Mouse (Mus musculus): ENCODE data around the gene Olfr70. TPM values are rescaled to one million over a fixed set of nuclear protein-coding genes. Genes with fewer than 3 reads are reported as not detected.
A peak's percentile ranks its signal among the peaks of the same experiment; 100 is the strongest.

The Olfr70 gene
- polyA plus RNA-seq, 1 experiment from 2014 or later, result not detected

GRCm38 (mm10) chr4:43653161-43654015 is 47.2 kb downstream of the Olfr70 start, which contains the start of gene Spag8:
Spag8 (minus strand) TSS chr4:43653594.
- H3K4me1 ChIP-seq (replicated peaks; ENCODE audit: control insufficient read depth, insufficient read depth, low read length), result peaks cover 6% of the 10 kb centered on the region
- WGBS, result 13% methylated on average over 24 of the region's 24 CpGs
- H3K9ac ChIP-seq (ENCODE audit: low read depth, low read length), result no peak within 1 kb of the TSS
- no peaks in the 10 kb centered on the region for H3K36me3 ChIP-seq (ENCODE audit: control insufficient read depth, insufficient read depth, low read length)
- H3K27ac ChIP-seq (ENCODE audit: low read depth, low read length), result no peak within 1 kb of the TSS
- DNase-seq (ENCODE audit: low spot score), result peak; percentile 70
- peak within 1 kb of the TSS; percentile 22; the same call in 1 of the 2 replicates for H3K4me3 ChIP-seq (ENCODE audit: low read depth, low read length)
- H3K4me2 ChIP-seq (replicated peaks; ENCODE audit: low read depth, low read length), result peak within 1 kb of the TSS; percentile 25
- no peaks in the 10 kb centered on the region; the same call in 1 of the 2 replicates for H3K27me3 ChIP-seq (ENCODE audit: control insufficient read depth, insufficient read depth, low read length)
- H3K9me3 ChIP-seq (ENCODE audit: control insufficient read depth, low read length), result no peaks in the 10 kb centered on the region
- ATAC-seq (ENCODE audit: low FRiP score), result no peak

GRCm38 (mm10) chr4:43652726-43653125 is 47.9 kb downstream of the Olfr70 start:
- Histone ChIP-seq H3K9me3 (ENCODE audit: control insufficient read depth, low read length) (no peaks in the 10 kb centered on the region), H3K4me1 (replicated peaks; ENCODE audit: control insufficient read depth, insufficient read depth, low read length) (peaks cover 6% of the 10 kb centered on the region), H3K27me3 (ENCODE audit: control insufficient read depth, insufficient read depth, low read length) (no peaks in the 10 kb centered on the region), H3K9ac (ENCODE audit: low read depth, low read length) (no peak overlapping the region), H3K4me3 (ENCODE audit: low read depth, low read length) (0 out of 2 replicates have a peak overlapping the region, but pooled peaks have one; percentile 22), H3K4me2 (replicated peaks; ENCODE audit: low read depth, low read length) (no peak overlapping the region; the same call in 1 of the 2 replicates), H3K36me3 (ENCODE audit: control insufficient read depth, insufficient read depth, low read length) (no peaks in the 10 kb centered on the region), H3K27ac (ENCODE audit: low read depth, low read length) (no peak overlapping the region)
- DNase-seq (ENCODE audit: low spot score) (no peak), ATAC-seq (ENCODE audit: low FRiP score) (no peak)
- WGBS, result 95% methylated on average over 4 of the region's 4 CpGs

DNA sequence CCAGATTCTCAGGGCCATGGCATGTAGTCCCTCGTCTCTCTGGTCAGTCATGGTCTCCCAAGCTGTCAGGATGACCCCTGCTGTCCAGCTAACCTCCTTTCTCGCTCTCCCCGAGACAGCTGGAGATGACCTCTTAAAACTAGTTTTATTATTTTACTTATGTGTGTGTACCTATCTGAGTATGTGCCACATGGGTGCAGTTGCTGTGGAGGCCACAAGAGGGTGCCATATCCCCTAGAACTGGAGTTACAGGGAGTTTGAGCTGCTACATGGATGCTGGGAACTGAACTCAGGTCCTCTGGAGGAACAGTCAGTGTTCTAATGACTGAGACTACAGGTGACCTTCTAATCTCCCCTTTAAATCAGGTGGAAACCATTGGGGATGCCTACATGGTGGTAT is 50.8 kb downstream of the Olfr70 start:
- no peak for DNase-seq (ENCODE audit: low spot score)
- H3K4me2 ChIP-seq (replicated peaks; ENCODE audit: low read depth, low read length), result no peak overlapping the region
- no peak overlapping the region for H3K27ac ChIP-seq (ENCODE audit: low read depth, low read length)
- no peaks in the 10 kb centered on the region for H3K36me3 ChIP-seq (ENCODE audit: control insufficient read depth, insufficient read depth, low read length)
- 0 out of 2 replicates have a peak, but pooled peaks cover 3% of the 10 kb centered on the region for H3K4me1 ChIP-seq (replicated peaks; ENCODE audit: control insufficient read depth, insufficient read depth, low read length)
- 94% methylated on average over 3 of the region's 3 CpGs for WGBS
- no peak overlapping the region for H3K4me3 ChIP-seq (ENCODE audit: low read depth, low read length)
- no peak for ATAC-seq (ENCODE audit: low FRiP score)
- no peak overlapping the region for H3K9ac ChIP-seq (ENCODE audit: low read depth, low read length)
- H3K27me3 ChIP-seq (ENCODE audit: control insufficient read depth, insufficient read depth, low read length), result no peaks in the 10 kb centered on the region
- no peaks in the 10 kb centered on the region for H3K9me3 ChIP-seq (ENCODE audit: control insufficient read depth, low read length)

Other genes with a start within 250 kb of the Olfr70 start
- gene Cd72, start 246.2 kb downstream of the Olfr70 start, polyA plus RNA-seq (2014; fragmentation: Nextera tagmentation; extraction: Ambion mirVana), result 3.0 and 3.7 TPM in 2 replicates
- not detected in 2 replicates for gene Sit1, start 217.1 kb downstream of the Olfr70 start, polyA plus RNA-seq (2014; fragmentation: Nextera tagmentation; extraction: Ambion mirVana)
- 49.1 and 55.4 TPM in 2 replicates for gene Ccdc107, start 207.9 kb downstream of the Olfr70 start, polyA plus RNA-seq (2014; fragmentation: Nextera tagmentation; extraction: Ambion mirVana)
- gene Arhgef39, start 201.1 kb downstream of the Olfr70 start, polyA plus RNA-seq (2014; fragmentation: Nextera tagmentation; extraction: Ambion mirVana), result 34.8 and 37.6 TPM in 2 replicates
- 0.64 and 0.79 TPM in 2 replicates for gene Car9, start 193.8 kb downstream of the Olfr70 start, polyA plus RNA-seq (2014; fragmentation: Nextera tagmentation; extraction: Ambion mirVana)
- 63.7 and 67.2 TPM in 2 replicates for gene Tpm2, start 177.0 kb downstream of the Olfr70 start, polyA plus RNA-seq (2014; fragmentation: Nextera tagmentation; extraction: Ambion mirVana)
- gene Creb3, start 138.5 kb downstream of the Olfr70 start, polyA plus RNA-seq (2014; fragmentation: Nextera tagmentation; extraction: Ambion mirVana), result 60.3 and 64.7 TPM in 2 replicates
- 49.7 and 60.4 TPM in 2 replicates for gene Tln1, start 138.1 kb downstream of the Olfr70 start, polyA plus RNA-seq (2014; fragmentation: Nextera tagmentation; extraction: Ambion mirVana)
- gene Rgp1, start 122.1 kb downstream of the Olfr70 start, polyA plus RNA-seq (2014; fragmentation: Nextera tagmentation; extraction: Ambion mirVana), result 26.5 and 41.1 TPM in 2 replicates
- 25.4 and 27.4 TPM in 2 replicates for gene Gba2, start 121.9 kb downstream of the Olfr70 start, polyA plus RNA-seq (2014; fragmentation: Nextera tagmentation; extraction: Ambion mirVana)
- gene Msmp, start 116.3 kb downstream of the Olfr70 start, polyA plus RNA-seq (2014; fragmentation: Nextera tagmentation; extraction: Ambion mirVana), result 0.56 and 1.1 TPM in 2 replicates
- 19.9 and 25.5 TPM in 2 replicates for gene Npr2, start 68.9 kb downstream of the Olfr70 start, polyA plus RNA-seq (2014; fragmentation: Nextera tagmentation; extraction: Ambion mirVana)
- gene Spag8, start 47.2 kb downstream of the Olfr70 start, polyA plus RNA-seq (2014; fragmentation: Nextera tagmentation; extraction: Ambion mirVana), result 5.7 and 6.5 TPM in 2 replicates
- gene Hint2, start 44.3 kb downstream of the Olfr70 start, polyA plus RNA-seq (2014; fragmentation: Nextera tagmentation; extraction: Ambion mirVana), result 69.9 and 70.2 TPM in 2 replicates
- 5.7 and 7.2 TPM in 2 replicates for gene Tmem8b, start 31.8 kb downstream of the Olfr70 start, polyA plus RNA-seq (2014; fragmentation: Nextera tagmentation; extraction: Ambion mirVana)
- gene Fam221b, start 31.7 kb downstream of the Olfr70 start, polyA plus RNA-seq (2014; fragmentation: Nextera tagmentation; extraction: Ambion mirVana), result 2.2 and 2.4 TPM in 2 replicates
- not detected in 2 replicates for gene Olfr71, start 9.4 kb upstream of the Olfr70 start, polyA plus RNA-seq (2014; fragmentation: Nextera tagmentation; extraction: Ambion mirVana)
- 0.17 and 0.19 TPM in 2 replicates for gene Hrct1, start 26.4 kb upstream of the Olfr70 start, polyA plus RNA-seq (2014; fragmentation: Nextera tagmentation; extraction: Ambion mirVana)
- gene Spaar, start 29.2 kb upstream of the Olfr70 start, polyA plus RNA-seq (2014; fragmentation: Nextera tagmentation; extraction: Ambion mirVana), result 0.06 TPM in 1 of 2 replicates, not detected in the other
- gene Olfr159, start 70.2 kb upstream of the Olfr70 start, polyA plus RNA-seq (2014; fragmentation: Nextera tagmentation; extraction: Ambion mirVana), result not detected in 2 replicates
- gene Olfr156, start 123.1 kb upstream of the Olfr70 start, polyA plus RNA-seq (2014; fragmentation: Nextera tagmentation; extraction: Ambion mirVana), result not detected in 2 replicates
- 0.09 TPM in 1 of 2 replicates, not detected in the other for gene Olfr157, start 139.4 kb upstream of the Olfr70 start, polyA plus RNA-seq (2014; fragmentation: Nextera tagmentation; extraction: Ambion mirVana)
- gene Olfr155, start 150.8 kb upstream of the Olfr70 start, polyA plus RNA-seq (2014; fragmentation: Nextera tagmentation; extraction: Ambion mirVana), result not detected in 2 replicates
- 14.5 and 15.0 TPM in 2 replicates for gene Reck, start 174.7 kb upstream of the Olfr70 start, polyA plus RNA-seq (2014; fragmentation: Nextera tagmentation; extraction: Ambion mirVana)

All from hindbrain, embryonic 11.5 days (tissue).